Mouse (Mus musculus) cerebellum, adult (tissue): ENCODE data around the gene Pitx1.

ENCODE experiments used
- ATAC-seq: cut with Nextera tagmentation; 2 replicates; pipeline ENCODE4 v1.9.2; 2017; ENCODE audit warnings: mild to moderate bottlenecking, moderate library complexity, mixed read lengths; ENCODE audit not compliant: insufficient number of reproducible peaks, low FRiP score, low TSS enrichment

The Pitx1 gene

DNA sequence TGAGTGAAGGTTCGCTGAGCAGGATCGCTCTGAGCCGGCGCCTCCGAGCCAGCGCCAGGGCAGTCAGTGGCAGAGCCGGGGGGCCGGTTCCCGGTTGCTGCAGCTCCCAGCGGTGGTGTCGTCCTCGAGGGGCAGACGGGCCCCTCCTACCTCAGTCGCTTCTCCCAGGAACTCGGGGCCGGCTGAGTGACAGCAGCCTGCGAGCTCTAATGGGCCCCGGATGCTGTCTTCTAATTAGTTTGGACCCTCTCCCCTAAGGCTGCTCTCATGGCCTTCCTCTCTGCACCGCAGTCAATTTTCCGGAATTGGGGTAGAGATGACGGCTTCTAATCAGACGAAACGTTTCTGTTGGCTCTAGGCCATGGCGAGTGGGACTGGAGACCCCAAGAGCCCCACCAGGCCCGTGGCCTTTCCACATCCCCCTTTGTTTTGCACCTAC is 4.3 kb downstream of the Pitx1 start:
- no peak for ATAC-seq

DNA sequence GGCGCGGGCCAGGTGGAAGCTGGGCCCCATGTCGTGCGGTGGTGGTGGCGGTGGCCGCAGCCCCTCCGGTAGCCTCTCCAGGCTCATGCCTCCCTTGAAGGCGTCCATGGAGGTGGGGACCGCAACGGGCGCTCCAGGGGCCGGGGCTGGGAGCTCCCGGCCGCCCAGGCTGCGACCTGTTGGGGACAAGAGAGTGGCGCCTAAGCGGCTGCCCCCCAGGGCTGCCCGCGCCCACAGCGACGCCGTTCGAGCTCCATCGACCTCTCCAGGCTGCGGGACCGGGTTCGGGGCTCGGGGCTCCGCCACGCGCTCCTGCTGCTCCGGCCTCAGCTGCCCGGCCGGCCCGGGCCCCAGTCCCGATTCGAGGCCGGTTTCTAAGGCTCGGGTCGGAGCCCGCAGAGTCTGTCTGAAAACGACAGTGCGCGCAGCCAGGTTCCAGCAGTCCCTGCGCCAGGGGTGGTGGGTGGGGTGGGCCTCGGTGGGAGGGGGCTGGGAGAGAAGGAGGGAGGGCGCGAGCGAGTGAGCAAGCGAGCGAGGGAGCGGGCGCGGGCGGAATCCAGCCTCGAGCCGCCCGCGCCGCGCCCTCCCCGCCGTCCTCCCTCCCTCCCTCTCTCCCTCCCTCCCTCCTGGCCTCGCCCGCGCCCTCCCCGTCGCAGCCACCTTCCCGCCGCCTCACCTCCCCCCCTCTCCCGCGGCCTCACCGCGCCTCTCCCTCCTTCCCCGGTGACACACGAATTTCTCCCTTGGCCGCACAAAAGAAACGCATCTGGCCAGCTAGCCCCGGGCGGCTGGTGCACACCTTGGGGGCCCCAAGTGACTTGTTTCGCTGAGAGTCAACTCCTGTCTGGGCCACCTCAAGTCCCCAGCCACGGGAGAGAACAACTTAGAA is 4.9 kb downstream of the Pitx1 start:
- ATAC-seq: no peak

DNA sequence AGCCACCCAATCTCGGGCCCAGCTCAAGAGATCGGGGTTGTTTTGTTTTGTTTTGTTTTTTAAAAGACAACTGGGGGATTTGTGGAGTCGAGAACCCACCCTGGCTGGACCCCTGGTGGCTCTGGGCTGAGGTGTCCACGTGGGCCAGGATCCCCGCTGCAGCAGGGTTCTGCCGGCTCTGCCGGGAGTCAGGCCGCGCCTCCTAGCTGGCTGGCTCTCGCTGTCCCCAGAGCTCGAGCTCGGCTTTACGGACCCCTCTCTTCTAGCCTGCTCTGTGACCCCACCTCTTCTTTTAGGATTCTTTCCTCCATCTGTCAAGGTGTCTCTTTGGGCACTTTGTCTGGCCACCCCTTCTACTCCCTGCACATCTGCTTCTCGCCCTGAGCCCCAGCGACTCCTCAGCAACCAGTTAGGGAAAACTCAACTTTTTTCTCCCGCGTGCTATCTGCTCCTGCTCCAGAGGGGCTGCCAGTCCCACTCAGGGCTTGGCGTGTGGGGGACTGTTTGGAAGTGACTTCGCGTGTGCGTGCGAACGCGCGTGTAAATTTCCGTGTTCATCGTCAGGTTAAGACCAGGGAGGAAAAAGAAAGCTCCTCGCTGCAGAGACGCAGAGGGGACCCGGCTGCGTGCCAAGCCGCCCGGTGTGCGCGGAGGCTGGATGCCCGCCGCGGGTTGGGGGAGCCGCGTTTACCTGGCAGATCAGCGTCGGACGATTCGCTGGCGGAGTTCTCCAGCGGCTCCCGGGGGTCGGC is 5.7 kb downstream of the Pitx1 start:
- no peak for ATAC-seq

DNA sequence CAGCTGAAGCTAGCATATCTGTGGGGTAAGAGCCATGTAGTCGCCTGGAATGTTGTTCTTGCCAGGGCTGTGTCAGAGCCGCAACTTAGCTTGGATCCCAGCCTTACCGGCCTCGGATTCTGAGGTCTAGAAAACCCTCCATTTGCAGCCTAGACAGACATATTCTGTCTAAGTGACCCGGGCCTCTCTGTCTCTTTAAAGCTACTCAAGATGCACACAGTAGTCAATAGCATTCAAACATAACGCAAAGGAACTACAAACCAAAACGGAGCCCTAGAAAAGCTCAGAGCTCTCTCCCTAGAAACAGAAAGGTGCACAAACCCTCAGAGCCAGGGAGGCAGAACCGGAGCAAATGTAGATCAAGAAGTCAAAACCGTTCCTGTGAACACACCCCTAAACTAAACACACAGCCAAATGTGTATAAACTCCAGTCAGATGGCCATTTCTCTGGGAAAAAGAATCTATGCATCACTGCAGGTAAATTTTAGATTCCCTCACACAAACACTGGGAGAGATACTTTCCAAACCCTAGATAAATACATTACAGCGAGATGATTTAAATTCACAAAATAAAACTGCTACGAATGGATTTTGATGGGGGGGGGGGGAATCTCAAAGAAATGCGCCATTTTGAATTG is 6.9 kb downstream of the Pitx1 start:
- ATAC-seq: no peak

DNA sequence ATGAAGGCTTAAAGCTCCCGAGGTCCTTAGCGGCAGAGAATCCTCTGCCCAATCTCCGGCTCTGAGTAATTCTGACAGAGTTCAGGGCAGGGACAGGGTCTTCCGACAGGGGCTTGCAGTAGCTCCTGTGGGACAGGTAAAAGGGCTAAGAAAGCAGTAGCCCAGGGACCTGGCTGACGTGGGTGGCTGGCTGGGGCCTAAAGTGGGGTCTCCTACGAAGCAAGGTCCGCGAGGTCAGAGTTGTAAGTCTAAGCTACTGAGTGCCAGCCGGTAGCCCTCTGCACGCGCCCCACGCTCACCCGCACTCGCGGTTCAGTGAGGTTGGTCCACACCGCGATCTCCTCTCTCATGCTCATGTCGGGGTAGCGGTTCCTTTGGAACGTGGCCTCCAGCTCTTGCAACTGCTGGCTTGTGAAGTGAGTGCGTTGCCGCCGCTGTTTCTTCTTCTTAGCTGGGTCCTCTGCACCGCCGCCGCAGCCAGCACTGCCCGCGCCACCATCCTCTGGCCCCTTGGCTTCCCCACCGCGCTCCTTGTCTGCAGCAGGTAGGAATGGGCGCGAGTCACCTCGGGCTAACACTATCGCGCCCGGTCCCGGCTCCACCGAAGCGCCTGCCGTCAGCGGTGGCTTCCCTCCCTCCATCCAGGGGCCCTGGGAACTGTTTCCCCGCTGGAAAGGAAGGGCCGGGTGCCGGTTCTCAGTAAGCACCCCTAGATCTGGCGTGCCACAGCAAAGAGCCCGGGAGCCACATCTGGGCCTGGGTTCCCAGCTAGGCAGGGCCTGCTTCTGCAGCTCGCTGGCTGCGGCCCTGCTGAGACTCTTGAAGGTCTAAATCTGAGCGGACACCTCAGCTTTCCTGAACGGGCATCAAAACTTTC is 7.6 kb downstream of the Pitx1 start:
- ATAC-seq: no peak

DNA sequence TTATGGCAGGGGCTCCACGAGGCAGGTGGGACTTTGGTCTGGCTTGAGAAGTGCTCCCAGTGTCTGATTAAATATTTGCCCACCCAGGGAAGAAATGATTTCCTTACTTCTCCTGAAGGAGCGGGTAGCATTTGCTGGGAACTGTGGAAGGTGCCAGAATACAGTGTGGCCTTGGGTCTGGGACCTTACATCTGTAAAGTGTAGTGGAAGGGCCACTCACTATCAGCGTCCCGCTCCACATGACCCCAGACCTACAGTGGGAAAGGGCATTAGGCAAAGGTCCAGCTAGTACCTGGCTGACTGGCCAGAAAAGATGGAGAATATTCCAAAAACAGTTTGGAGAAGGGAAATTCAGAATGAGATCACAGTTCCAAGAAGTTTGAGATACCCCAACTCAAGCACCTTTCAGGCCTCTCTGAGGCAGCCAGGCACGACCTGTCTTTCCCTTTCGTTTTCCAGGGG is 8.3 kb downstream of the Pitx1 start:
- ATAC-seq: no peak

DNA sequence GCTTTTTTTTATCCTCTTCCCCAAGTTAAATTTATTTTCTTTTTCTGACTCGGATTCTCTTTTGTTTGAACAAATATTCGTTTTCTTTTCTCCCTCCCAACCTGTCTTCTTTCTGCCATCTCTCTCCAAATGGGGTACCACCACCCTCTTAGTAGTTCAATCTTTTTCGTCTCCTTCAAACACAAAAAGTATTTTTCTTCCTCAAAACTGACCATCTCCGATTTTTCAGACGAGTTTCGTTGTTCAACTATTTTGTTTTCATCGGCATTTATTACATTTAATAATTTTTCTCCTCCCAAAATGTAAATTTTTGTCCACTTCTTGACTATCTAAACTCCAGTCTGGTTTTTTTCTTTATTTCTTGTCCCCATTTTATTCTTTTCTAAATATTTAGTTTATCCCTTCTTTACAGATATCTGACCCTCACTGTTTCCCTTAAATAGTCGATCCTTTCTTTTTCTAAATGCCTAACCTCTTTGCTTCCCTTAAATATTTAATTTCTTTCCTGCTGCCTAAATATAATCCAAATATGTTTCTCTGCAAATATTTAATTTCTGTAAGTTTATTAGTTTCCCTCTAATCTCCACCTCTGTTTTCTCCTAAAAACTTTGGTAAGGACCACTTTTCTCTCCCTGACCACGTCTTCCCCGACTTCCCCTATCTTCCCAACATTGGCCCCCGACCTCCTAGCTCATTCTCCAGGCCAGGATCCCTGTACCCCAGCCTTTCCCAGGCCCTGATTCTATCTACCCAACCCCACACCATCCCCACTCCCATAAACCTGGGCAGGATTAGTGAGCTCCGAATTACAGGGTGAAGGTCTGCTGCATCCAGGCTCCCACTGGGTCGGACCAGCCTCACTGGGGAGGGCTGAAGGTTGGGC is 9.0 kb downstream of the Pitx1 start:
- no peak for ATAC-seq

DNA sequence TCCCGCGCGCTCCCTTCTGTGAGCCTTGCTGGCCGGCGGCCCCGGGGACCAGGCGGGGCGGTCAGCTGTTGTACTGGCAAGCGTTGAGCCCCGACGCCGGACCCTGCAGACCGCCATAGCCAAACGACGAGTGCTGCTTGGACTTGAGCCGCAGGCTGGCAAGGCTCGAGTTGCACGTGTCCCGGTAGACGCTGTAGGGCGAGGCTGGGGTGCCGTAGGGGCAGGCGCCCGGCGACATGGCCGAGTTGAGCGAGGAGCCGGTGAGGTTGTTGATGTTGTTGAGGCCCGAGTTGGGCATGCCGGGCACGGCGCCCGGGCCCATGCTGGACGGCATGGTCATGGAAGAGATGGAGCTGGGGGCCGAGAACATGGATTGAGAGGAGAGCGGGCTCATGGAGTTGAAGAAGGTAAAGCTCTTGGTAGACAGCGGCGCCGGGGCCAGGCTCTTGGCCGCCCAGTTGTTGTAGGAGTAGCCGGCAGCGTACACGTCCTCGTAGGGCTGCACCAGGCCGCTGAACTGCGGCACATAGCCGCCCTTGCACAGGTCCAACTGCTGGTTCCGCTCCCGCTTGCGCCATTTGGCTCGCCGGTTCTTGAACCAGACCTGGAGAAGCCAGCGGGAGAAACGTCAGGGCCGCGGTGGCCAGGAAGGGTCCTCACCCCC is 9.9 kb downstream of the Pitx1 start:
- no peak for ATAC-seq

DNA sequence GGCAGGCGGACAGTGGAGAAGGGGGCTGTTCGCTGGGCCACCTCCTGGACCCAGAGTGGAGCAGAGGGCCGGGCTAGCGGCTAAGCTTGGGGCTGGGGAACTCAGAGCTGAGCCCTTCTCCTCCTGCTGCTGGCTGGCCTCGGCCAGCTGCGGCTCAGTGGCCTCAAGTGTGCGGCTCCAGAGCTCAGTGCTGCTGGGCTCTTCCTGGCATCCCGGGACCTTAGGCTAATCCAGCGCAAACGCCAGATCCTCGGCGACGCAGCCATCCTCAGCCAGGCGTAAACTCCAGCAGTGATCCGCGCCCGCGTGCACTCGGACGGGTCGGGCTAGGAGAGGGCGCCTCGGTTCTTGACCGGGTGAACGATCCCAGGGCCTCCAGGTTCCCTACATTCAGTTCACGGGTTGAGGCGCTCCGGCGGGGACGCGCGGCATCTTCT is 10.7 kb downstream of the Pitx1 start:
- no peak for ATAC-seq

DNA sequence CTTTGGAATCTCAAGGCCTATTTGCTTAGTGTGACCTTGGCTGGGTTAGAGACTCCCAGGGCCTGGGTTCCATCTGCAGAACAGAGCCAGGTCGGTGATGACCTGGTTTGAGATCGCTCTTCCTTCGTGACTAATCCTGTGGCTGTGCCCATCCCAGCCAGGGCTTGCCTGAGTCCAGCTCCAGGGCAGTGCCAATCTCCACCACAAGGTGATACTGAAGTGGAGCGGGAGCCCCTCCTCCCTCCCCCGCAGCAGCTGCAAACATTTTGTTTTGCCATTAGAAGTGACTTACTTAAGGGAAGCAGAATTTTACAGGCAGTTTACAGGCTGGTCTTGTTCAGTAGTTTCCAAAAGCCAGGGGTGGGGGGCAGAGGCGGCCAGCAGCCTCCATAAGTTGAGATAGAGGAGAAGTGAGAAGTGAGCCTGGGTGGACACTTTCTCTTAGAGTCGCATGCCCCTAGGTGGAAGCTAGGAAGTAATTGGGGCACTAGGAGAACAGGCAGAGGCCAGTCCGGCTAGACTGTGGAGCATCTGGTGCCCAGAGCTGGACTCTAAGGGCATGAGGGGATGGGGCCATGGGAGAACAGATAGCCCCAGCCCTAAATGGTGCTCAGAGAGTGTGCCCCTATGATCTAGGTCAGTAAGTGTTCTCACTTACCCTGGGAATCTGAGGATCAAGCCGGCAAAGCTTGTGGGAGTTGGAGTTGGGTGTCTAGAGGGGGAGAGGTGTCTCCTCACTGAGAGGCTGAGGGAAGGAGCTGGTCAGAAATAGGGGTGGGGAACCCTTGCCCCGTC is 11.6 kb downstream of the Pitx1 start:
- no peak for ATAC-seq

DNA sequence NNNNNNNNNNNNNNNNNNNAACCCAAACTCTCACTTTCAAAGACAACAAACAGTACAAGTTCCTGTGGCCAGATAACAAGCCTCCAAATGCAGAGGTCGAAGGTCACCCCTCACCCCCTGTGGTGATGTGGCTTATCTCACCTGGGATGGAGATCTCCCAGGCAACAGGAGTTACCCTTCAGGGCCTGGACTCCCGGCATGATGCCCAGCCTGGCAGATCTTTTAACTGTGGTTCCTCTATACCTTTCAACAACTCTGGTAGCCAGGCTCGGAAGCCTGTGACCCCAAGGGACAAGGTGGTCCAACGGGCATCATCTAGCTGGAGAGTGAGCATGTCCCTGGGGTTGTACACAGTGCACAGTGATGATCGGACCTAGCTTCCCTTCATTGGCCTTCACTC is 13.5 kb downstream of the Pitx1 start:
- ATAC-seq: no peak

DNA sequence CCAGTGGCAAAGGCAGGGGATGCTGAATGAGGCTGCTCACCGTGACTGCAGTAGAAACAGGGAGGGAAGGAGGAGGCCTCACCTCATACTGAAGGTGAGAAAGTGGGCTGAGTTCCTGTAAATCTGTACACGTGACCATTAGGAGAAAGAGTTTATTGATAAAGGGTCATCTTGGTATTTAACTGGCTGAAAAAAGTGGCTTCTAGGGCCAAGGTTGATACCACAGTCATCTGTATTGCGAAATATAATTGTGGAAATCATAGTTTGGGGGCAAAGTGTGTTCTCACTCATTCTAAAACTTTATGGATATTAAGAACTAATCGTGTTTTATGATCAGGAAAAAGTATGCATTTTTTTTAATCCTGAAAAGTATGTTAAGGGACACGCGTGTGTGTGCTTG is 21.2 kb downstream of the Pitx1 start:
- ATAC-seq: no peak

DNA sequence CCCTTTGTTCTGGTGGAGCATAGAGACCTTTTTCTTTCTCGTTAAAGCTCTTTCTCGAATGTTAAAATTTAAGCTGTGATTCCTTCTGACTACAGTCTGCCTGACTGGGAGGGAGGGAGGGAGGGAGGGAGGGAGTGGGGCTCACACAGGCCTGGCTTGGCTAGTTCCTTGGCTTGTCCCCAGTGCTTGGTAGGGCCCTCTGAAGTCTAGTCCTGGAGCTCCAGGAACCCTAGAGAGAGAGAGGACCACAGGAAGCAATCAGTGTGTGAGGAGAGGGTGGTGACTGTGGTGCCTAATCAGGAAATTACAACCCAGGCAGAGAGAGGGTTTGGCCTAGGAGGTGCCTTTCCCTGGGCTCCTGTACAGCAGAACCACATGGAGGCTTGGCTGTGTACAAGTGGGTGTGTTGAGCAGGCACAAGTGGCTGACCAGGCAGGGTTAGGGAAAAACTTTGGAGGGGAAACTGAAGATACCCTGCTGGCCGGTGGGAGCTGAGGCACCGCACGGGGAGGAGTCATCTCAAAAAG is 22.4 kb downstream of the Pitx1 start:
- ATAC-seq: no peak

DNA sequence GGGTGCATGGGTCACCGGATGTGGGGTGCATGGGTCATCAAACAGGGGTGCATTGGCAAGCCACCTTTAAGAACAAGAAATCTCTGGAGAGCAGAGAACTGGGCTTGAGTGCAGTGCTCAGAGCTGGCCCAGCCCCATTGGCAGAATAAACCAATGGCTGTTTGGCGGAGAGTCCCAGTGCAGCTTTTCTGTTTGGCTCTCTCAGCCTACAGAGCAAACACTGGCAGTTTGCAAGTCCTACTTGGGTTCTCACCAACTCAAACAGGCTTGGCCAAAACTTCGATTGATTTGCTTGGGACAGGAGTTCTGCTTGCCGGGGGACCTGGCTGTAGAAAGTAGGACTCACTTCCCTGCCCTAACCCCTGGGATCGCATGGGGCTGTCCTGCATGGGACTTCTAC is 25.0 kb downstream of the Pitx1 start:
- no peak for ATAC-seq

DNA sequence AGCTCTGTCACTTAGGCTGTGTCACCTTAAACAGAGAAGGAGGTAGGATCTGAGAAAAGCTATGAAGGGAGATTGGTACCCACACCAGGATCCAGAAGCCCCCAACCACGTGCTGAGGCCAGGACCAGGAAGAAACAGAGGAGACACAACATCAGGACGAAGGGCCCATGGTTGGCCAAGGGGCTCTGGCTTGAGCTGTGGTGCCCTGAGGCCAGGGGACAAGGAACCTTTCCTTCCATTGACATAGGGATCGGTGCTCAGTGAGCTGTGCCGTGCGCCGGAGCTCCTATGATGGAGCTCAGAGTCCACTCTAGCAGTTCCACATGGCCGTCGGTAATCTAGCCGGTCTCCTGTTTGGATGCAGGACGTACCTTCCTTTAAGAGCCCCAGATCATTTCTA is 26.3 kb downstream of the Pitx1 start:
- no peak for ATAC-seq

DNA sequence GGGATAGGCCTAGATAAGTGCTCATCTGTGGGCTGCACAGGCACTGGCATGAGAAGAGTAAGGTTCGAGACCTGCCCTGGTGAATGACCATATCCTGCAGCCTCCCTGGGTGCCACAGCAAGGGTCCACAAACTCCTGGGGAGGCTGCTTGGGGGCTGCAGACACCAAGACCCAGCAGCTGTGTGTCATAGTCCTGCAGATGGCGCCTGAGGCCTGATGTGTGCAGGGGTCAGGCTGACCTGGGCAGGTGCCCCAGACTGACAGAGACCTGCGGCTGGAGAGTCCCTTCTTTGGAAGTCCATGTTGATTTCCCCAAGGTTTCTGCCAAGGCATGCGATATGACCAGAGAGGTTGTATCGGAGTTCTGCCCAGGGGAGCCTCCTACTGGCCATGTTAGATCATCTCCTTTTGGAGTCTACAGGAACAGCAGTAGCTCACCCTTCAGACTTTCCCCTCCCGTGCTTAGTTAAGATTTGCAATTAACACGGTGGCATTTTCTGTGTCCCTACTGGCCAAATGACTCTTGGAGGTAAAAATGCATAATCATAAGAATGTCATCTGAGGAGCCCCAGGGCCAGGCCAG is 26.9 kb downstream of the Pitx1 start:
- ATAC-seq: no peak

DNA sequence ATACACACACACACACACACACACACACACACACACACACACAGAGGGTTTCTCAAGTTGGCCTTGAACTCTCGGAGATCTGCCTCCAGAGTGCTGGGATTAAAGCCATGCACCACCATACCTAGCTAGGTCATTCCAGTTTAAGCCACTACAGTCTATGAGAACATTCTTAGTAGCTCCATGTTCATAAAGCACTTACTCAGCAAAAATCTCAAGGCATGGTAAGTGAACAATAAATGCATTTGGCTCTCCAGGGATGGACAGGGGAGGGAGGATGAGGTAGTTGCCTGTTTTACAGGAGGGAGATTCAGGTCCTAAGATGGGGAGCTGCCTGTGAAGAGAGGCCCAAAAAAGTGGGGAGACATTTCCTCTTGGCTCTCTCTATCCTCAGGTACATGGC is 32.0 kb downstream of the Pitx1 start:
- no peak for ATAC-seq
